Mouse (Mus musculus) CH12.LX (cell line): ENCODE data around the gene Pomp. TPM values are rescaled to one million over a fixed set of nuclear protein-coding genes. Genes with fewer than 3 reads are reported as not detected.

ENCODE experiments used
- DNase-seq: peaks from one replicate; pipeline ENCODE4 v3.0.0-alpha.2; 2013; ENCODE audit errors: extremely low read depth
- H3K27ac ChIP-seq: 2 replicates; pipeline ENCODE4 v1.5.1; 2012; ENCODE audit warnings: low read depth, mild to moderate bottlenecking, control low read depth, moderate library complexity; ENCODE audit not compliant: insufficient read depth
- H3K27me3 ChIP-seq: replicated peaks from 2 replicates; pipeline ENCODE3; 2012; ENCODE audit warnings: inconsistent platforms
- H3K36me3 ChIP-seq, 2 experiments: replicated peaks in 1 of 2; 2 replicates each; pipeline versions ENCODE3 to v1.6.1; 2012; ENCODE audit warnings: inconsistent platforms in 1 of 2, low read length in 1 of 2, mild to moderate bottlenecking in 1 of 2, mixed read lengths in 1 of 2, moderate library complexity in 1 of 2; ENCODE audit not compliant: control insufficient read depth in 1 of 2, insufficient read depth in 1 of 2
- H3K4me1 ChIP-seq, 2 experiments: 2 replicates each; pipeline ENCODE4 v1.6.1; 2012; ENCODE audit warnings: inconsistent platforms in 1 of 2, moderate library complexity in 1 of 2; ENCODE audit not compliant: insufficient read depth in 2 of 2, control insufficient read depth in 1 of 2
- H3K4me2 ChIP-seq: 2 replicates; pipeline ENCODE4 v1.6.1; 2012; ENCODE audit warnings: low read depth, mild to moderate bottlenecking, control low read depth; ENCODE audit not compliant: poor library complexity, insufficient read depth, severe bottlenecking
- H3K4me3 ChIP-seq, 3 experiments: fragments of 150-350 bp in 1 of 3; sonication (generic) in 1 of 3; replicated peaks in 1 of 3; 2 replicates each; pipeline versions ENCODE3 to v1.5.1; 2011 to 2012; ENCODE audit warnings: low read depth in 2 of 3, low read length in 2 of 3, mild to moderate bottlenecking in 2 of 3, moderate library complexity in 2 of 3, control low read depth in 1 of 3, improper control_type of control experiment in 1 of 3, inconsistent platforms in 1 of 3, mixed read lengths in 1 of 3; ENCODE audit not compliant: poor library complexity in 1 of 3
- H3K79me2 ChIP-seq: replicated peaks from 2 replicates; pipeline ENCODE4 v1.6.1; 2012; ENCODE audit warnings: mild to moderate bottlenecking, moderate library complexity; ENCODE audit not compliant: control insufficient read depth, poor library complexity, insufficient read depth, severe bottlenecking; ENCODE audit errors: extremely low read depth
- H3K9ac ChIP-seq: 2 replicates; pipeline ENCODE4 v1.6.1; 2012; ENCODE audit warnings: low read depth, mild to moderate bottlenecking, control low read depth, moderate library complexity; ENCODE audit not compliant: insufficient read depth
- H3K9me3 ChIP-seq: replicated peaks from 2 replicates; pipeline ENCODE3; 2012; ENCODE audit warnings: low read length, inconsistent platforms, mixed read lengths
- E2F4 ChIP-seq: IDR thresholded peaks from 2 replicates; pipeline ENCODE4 v1.6.1; 2011; ENCODE audit warnings: low read depth, low read length, improper control_type of control experiment; ENCODE audit not compliant: insufficient replicate concordance
- ETS1 ChIP-seq: conservative IDR thresholded peaks from 2 replicates; pipeline ENCODE4 v1.6.1; 2012; ENCODE audit warnings: low read depth, mild to moderate bottlenecking, inconsistent platforms, low read length, improper control_type of control experiment, moderate library complexity
- HCFC1 ChIP-seq: IDR thresholded peaks from 2 replicates; pipeline ENCODE4 v1.6.1; 2012; ENCODE audit warnings: low read depth, mild to moderate bottlenecking, inconsistent platforms, low read length, improper control_type of control experiment
- IRF4 ChIP-seq: IDR thresholded peaks from 2 replicates; pipeline ENCODE4 v1.6.1; 2014; ENCODE audit warnings: low read depth, mild to moderate bottlenecking, inconsistent platforms, low read length, improper control_type of control experiment
- JUND ChIP-seq: conservative IDR thresholded peaks from 2 replicates; pipeline ENCODE4 v1.6.1; 2011; ENCODE audit warnings: low read depth, low read length, improper control_type of control experiment
- KAT2A ChIP-seq: IDR thresholded peaks from 2 replicates; pipeline ENCODE4 v1.6.1; 2012; ENCODE audit warnings: low read length, improper control_type of control experiment, inconsistent platforms; ENCODE audit not compliant: insufficient replicate concordance
- NRF1 ChIP-seq: IDR thresholded peaks from 2 replicates; pipeline ENCODE4 v1.6.1; 2014; ENCODE audit warnings: low read depth, mild to moderate bottlenecking, inconsistent platforms, low read length, improper control_type of control experiment, moderate library complexity
- POLR2A ChIP-seq: IDR thresholded peaks from 2 replicates; pipeline ENCODE4 v1.6.1; 2011; ENCODE audit warnings: low read depth, mild to moderate bottlenecking, improper control_type of control experiment, low read length
- RAD21 ChIP-seq: IDR thresholded peaks from 2 replicates; pipeline ENCODE4 v1.6.1; 2011; ENCODE audit warnings: low read depth, mild to moderate bottlenecking, low read length, improper control_type of control experiment, moderate library complexity
- SIN3A ChIP-seq: IDR thresholded peaks from 2 replicates; pipeline ENCODE4 v1.6.1; 2012; ENCODE audit warnings: low read length, improper control_type of control experiment, inconsistent platforms
- SMC3 ChIP-seq: IDR thresholded peaks from 2 replicates; pipeline ENCODE4 v1.6.1; 2011; ENCODE audit warnings: low read depth, low read length, improper control_type of control experiment
- USF1 ChIP-seq: IDR thresholded peaks from 2 replicates; pipeline ENCODE4 v1.6.1; 2014; ENCODE audit warnings: low read depth, mild to moderate bottlenecking, inconsistent platforms, low read length, improper control_type of control experiment
- USF2 ChIP-seq: conservative IDR thresholded peaks from 2 replicates; pipeline ENCODE4 v1.6.1; 2011; ENCODE audit warnings: low read depth, low read length, improper control_type of control experiment
- ZC3H11A ChIP-seq: IDR thresholded peaks from 2 replicates; pipeline ENCODE4 v1.6.1; 2012; ENCODE audit warnings: low read depth, mild to moderate bottlenecking, inconsistent platforms, low read length, improper control_type of control experiment
- ZMIZ1 ChIP-seq: IDR thresholded peaks from 2 replicates; pipeline ENCODE4 v1.6.1; 2012; ENCODE audit warnings: low read depth, mild to moderate bottlenecking, inconsistent platforms, low read length, improper control_type of control experiment
- ZNF384 ChIP-seq: IDR thresholded peaks from 2 replicates; pipeline ENCODE4 v1.6.1; 2012; ENCODE audit warnings: low read depth, low read length, improper control_type of control experiment, inconsistent platforms
- dilution Hi-C: fragments of 300-500 bp; cut with MboI; formaldehyde crosslinking; loops from 2 replicates; pipeline ENCODE4 v1.14.3; 2020; ENCODE audit warnings: low sequenced_read_pairs; ENCODE audit not compliant: extremely low pct_unique_long_range_greater_than_20kb, extremely low pct_ligation_motif_present
- in situ Hi-C: fragments of 300-500 bp; cut with MboI; formaldehyde crosslinking; loops from 3 replicates; pipeline ENCODE4 v1.14.3; 2019; ENCODE audit warnings: low sequenced_read_pairs, low pct_ligation_motif_present, low pct_unique_long_range_greater_than_20kb, mixed read lengths
- polyA plus RNA-seq: library from polyadenylated mRNA; unstranded; fragments of >175 nt; gene quantifications from 2 replicates; pipeline ENCODE4 v1.2.1, GENCODE M21; 2012; ENCODE audit warnings: low read depth; ENCODE audit not compliant: insufficient read length
- total RNA-seq, 2 experiments: library from RNA; depleted of rRNA; stranded (reverse); fragments of 300-350 nt in 1 of 2; fragments of >200 nt in 1 of 2; gene quantifications; 2 replicates each; pipeline ENCODE4 v1.2.3; 2012 to 2014

The Pomp gene
- total and polyA plus RNA-seq, 3 experiments: 164 to 618 (median 303) TPM

DNA sequence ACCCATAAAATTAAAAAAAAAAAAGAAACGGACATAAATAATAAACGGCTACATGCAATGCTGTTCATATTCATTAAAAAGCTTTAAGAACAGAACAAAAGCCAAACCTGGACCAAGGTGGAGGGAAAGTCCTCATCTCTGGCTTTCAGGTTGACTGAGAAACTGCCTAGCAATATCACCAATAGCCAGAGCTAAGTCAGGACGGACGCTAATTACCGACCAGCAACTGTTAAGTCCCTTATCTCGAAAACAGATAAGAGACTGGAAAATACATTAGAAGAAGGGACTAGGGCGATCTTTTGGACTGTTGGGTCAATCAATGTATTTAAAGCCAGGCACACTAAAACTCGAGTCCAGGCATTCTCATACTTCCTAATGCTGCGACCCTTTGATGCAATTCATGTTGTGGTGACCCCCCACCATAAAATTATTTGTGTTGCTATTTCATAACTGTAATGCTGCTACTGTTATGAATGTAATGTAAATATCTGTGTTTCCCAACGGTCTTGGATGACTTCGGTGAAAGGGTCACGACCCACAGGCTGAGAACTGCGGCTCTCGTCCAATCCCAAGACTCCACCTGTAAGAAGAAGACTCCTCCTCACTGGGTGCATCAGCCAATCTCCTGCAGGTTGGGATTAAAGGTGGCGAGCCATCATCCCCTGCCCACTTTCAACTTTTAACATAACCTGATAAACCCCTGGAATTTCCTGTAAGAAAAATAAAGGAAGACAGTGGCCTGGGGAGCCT is 41.9 kb downstream of the Pomp start:
- Histone ChIP-seq H3K27ac (no peak overlapping the region), H3K27me3 (no peaks in the 10 kb centered on the region), H3K4me2 (no peak overlapping the region), H3K36me3 (no peaks in the 10 kb centered on the region), H3K79me2 (no peaks in the 10 kb centered on the region), H3K4me1 (peaks cover 8 to 24% of the 10 kb centered on the region in 2 experiments; a peak in 3 of 4 replicates), H3K9me3 (no peaks in the 10 kb centered on the region), H3K9ac (no peak overlapping the region), H3K4me3 (no peak overlapping the region)
- TF ChIP-seq RAD21: no peak
- TF ChIP-seq ETS1: no peak
- no peak for TF ChIP-seq ZMIZ1
- no peak for TF ChIP-seq E2F4
- TF ChIP-seq ZNF384: no peak
- TF ChIP-seq SIN3A: no peak
- in situ Hi-C loops: no loop called here
- no peak for DNase-seq
- dilution Hi-C loops: no loop called here

DNA sequence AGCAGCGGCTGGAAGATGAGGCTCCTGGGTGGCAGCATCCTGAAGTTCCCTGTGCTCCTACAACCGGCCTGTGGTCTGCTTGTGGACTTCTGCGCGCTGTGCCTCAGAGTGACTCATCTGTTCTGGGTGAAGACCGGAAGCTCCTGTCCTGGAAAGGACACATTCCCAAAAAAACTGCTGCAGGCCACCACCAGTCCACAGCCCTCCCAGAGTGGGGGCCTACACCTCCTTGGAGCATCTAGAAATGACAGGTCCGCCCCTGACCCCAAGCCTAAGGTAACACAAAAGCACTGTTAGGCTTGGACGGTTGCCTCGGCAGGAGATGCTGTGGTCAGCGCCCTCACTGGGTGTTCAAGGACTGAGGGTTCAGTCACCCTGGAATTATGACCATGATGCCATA is 42.9 kb downstream of the Pomp start:
- in situ Hi-C loops: no loop called here
- Histone ChIP-seq H3K27ac (no peak overlapping the region), H3K27me3 (no peaks in the 10 kb centered on the region), H3K9ac (no peak overlapping the region), H3K4me2 (no peak overlapping the region), H3K9me3 (no peaks in the 10 kb centered on the region), H3K79me2 (no peaks in the 10 kb centered on the region), H3K4me3 (no peak overlapping the region), H3K36me3 (no peaks in the 10 kb centered on the region), H3K4me1 (peaks cover 8 to 18% of the 10 kb centered on the region in 2 experiments; a peak in 3 of 4 replicates)
- DNase-seq: no peak
- TF ChIP-seq KAT2A (no peak), USF1 (no peak), USF2 (no peak), HCFC1 (no peak), ZC3H11A (no peak), NRF1 (no peak), JUND (no peak), POLR2A (no peak), IRF4 (no peak), SMC3 (no peak)
- dilution Hi-C loops: no loop called here
